9 mouse cellular contexts compared by ENCODE assay signal in the genomic region with DNA sequence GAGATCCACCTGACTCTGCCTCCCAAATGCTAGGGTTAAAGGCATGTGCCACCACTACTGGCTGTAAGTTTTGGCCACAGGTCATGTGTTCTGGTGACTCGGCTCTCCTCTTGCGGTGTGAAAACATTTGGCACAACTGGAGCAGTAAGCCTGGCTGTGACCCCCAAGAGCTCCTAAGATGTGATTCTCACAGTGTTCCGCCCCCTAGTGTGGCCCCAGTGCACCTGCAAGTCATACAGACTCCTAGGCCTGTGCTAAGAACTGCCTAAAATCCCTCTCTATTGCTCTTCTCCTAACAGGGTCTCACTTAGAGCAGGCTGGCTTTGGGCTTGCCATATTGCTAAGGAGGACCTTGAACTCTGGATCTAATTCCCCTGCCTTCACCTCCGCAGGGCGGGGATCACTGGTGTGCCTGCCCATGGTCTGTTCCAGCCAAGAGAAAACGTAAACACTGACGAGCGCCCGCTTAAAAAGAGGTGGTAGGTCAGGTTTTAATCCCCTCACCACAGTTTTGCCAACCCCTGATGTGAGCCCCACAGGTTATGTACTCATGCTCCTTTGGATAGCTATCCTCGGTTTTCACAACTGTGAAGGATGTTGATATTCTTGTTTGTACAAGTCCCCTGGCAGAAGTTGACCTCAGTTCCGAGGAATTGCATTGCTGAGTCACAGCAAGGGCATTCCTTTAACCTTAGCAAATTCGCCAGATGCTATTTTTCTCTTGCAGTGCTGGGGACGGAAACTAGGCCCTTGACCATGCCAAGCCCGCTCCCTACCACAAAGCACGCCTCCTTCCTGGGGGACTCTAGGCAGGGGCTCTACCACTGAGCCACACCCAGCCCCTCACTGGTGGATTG. TPM values are rescaled to one million over a fixed set of nuclear protein-coding genes. Genes with fewer than 3 reads are reported as not detected.
DNase-seq lines count a peak whose midpoint lies in the region; ATAC-seq and TF ChIP-seq lines count a peak whose summit lies in the region.
"Had no signal": no experiment of that assay in that cellular context is flagged by ENCODE, and none has a peak within 500 bp of the region (broad histone marks: within the 10 kb centered on the region; RNA-seq: fewer than 3 reads in every experiment).

No protein-coding gene starts in this region.

- no peaks in the 10 kb centered on the region for H3K9me3 ChIP-seq in kidney, embryonic 16.5 days (ENCODE audit: low read length)
- no peaks in the 10 kb centered on the region for H3K9me3 ChIP-seq in E14TG2a.4 (ENCODE audit: low read length)
- H3K9me3 ChIP-seq in midbrain, embryonic 13.5 days = no peaks in the 10 kb centered on the region

- H3K9ac ChIP-seq in kidney, embryonic 16.5 days (replicated peaks; ENCODE audit: low read length) = no peak overlapping the region
- no peak overlapping the region for H3K9ac ChIP-seq in midbrain, embryonic 13.5 days (replicated peaks)

- no peak overlapping the region for H3K4me3 ChIP-seq in kidney, adult 2 months (ENCODE audit: insufficient read depth, low read depth, low read length)
- no peak overlapping the region for H3K4me3 ChIP-seq in kidney, embryonic 16.5 days (ENCODE audit: low read length)
- H3K4me3 ChIP-seq in E14TG2a.4 (replicated peaks; ENCODE audit: low read length) = no peak overlapping the region
- H3K4me3 ChIP-seq in lung, adult 2 months (replicated peaks; ENCODE audit: extremely low read depth, low read depth, low read length) = no peak overlapping the region
- H3K4me3 ChIP-seq in midbrain, embryonic 13.5 days (replicated peaks) = no peak overlapping the region

- no peak for TF ChIP-seq POLR2A in kidney, adult 2 months (IDR thresholded peaks at IDR 0.05; ENCODE audit: low read depth, low read length)
- no peak for TF ChIP-seq POLR2A in lung, adult 2 months (IDR thresholded peaks at IDR 0.05; ENCODE audit: borderline replicate concordance, extremely low read depth, low read depth, low read length)

- peak; percentile 39; the same call in 1 of the 2 replicates for TF ChIP-seq CTCF in kidney, adult 2 months (conservative IDR thresholded peaks at IDR 0.05; ENCODE audit: insufficient read depth, insufficient read length, low read depth, low read length)
- peak; percentile 70 for TF ChIP-seq CTCF in E14TG2a.4 (conservative IDR thresholded peaks at IDR 0.05; ENCODE audit: low read length)
- TF ChIP-seq CTCF in lung, adult 2 months (IDR thresholded peaks at IDR 0.05; ENCODE audit: insufficient read depth, low read length) = peak; percentile 28

- no peak for ATAC-seq in kidney, embryonic 16.5 days (ENCODE audit: low FRiP score, low TSS enrichment)
- ATAC-seq in megakaryocyte, adult 5-6 weeks (ENCODE audit: poor library complexity, severe bottlenecking) = no peak
- ATAC-seq in midbrain, embryonic 13.5 days = no peak

- 61% methylated on average over 15 of the region's 15 CpGs for WGBS in kidney, adult 2 months
- 79% methylated on average over 15 of the region's 15 CpGs for WGBS in kidney, embryonic 16.5 days
- WGBS in lung, adult 2 months = 66% methylated on average over 15 of the region's 15 CpGs
- 75% methylated on average over 15 of the region's 15 CpGs for WGBS in midbrain, embryonic 13.5 days

- peaks cover 9% of the 10 kb centered on the region; the same call in 1 of the 2 replicates for H3K4me1 ChIP-seq in kidney, adult 2 months (ENCODE audit: control insufficient read depth, insufficient read depth, low read length)
- H3K4me1 ChIP-seq in kidney, embryonic 16.5 days (ENCODE audit: insufficient read depth, low read length) = 0 out of 2 replicates have a peak, but pooled peaks cover 11% of the 10 kb centered on the region
- H3K4me1 ChIP-seq in E14TG2a.4 (replicated peaks; ENCODE audit: low read depth, low read length) = peaks cover 31% of the 10 kb centered on the region
- H3K4me1 ChIP-seq in lung, adult 2 months (ENCODE audit: control insufficient read depth, insufficient read depth, low read length) = no peaks in the 10 kb centered on the region; the same call in 1 of the 2 replicates
- peaks cover 15% of the 10 kb centered on the region for H3K4me1 ChIP-seq in midbrain, embryonic 13.5 days (replicated peaks)

- no peaks in the 10 kb centered on the region for H3K27me3 ChIP-seq in kidney, adult 2 months (replicated peaks; ENCODE audit: control insufficient read depth, insufficient read depth, low read length)
- H3K27me3 ChIP-seq in kidney, embryonic 16.5 days (ENCODE audit: insufficient read depth, low read length) = no peaks in the 10 kb centered on the region
- peaks cover 21% of the 10 kb centered on the region for H3K27me3 ChIP-seq in E14TG2a.4 (ENCODE audit: insufficient read depth, low read length)
- H3K27me3 ChIP-seq in midbrain, embryonic 13.5 days = peaks cover 14% of the 10 kb centered on the region

- no peak overlapping the region for H3K27ac ChIP-seq in kidney, adult 2 months (ENCODE audit: insufficient read depth, low read depth, low read length)
- no peak overlapping the region for H3K27ac ChIP-seq in kidney, embryonic 16.5 days (ENCODE audit: low read length)
- H3K27ac ChIP-seq in midbrain, embryonic 13.5 days = no peak overlapping the region

- DNase-seq in kidney, adult 2 months = peak; percentile 65
- peak; percentile 50 for DNase-seq in A20 (ENCODE audit: low read depth, low spot score)
- no peak for DNase-seq in lung, adult 2 months
- DNase-seq: layer of hippocampus, adult 9-11 months had no signal

- no peak overlapping the region for H3K4me2 ChIP-seq in kidney, embryonic 16.5 days (replicated peaks; ENCODE audit: low read depth, low read length)
- no peak overlapping the region for H3K4me2 ChIP-seq in midbrain, embryonic 13.5 days (replicated peaks)

- H3K36me3 ChIP-seq in kidney, adult 2 months (ENCODE audit: control insufficient read depth, insufficient read depth, low read length) = no peaks in the 10 kb centered on the region
- H3K36me3 ChIP-seq in kidney, embryonic 16.5 days (ENCODE audit: insufficient read depth, low read length) = no peaks in the 10 kb centered on the region
- H3K36me3 ChIP-seq in E14TG2a.4 (ENCODE audit: insufficient read depth, low read length) = no peaks in the 10 kb centered on the region
- no peaks in the 10 kb centered on the region for H3K36me3 ChIP-seq in midbrain, embryonic 13.5 days

RNA-seq across cellular contexts. Expression of a gene that starts 11.1 kb away (rescaled TPM):
- polyA plus RNA-seq in kidney, adult 2 months (2012; rRNA removed) = 2.8 and 3.1 TPM in 2 replicates
- polyA plus RNA-seq in kidney, embryonic 16.5 days (2015; fragmentation: Nextera tagmentation; extraction: Ambion mirVana) = 0.14 and 0.22 TPM in 2 replicates
- 3.6 and 5.9 TPM in 2 replicates for polyA plus RNA-seq in lung, adult 2 months (2012; rRNA removed)
- 1.0 and 1.2 TPM in 2 replicates for total RNA-seq in megakaryocyte, adult 5-6 weeks (2015)
- 3.7 and 4.0 TPM in 2 replicates for total RNA-seq in megakaryocyte, adult 5-6 weeks (2017)
- polyA plus RNA-seq in midbrain, embryonic 13.5 days (2015; fragmentation: Nextera tagmentation; extraction: Ambion mirVana) = not detected in 2 replicates

RNA-seq across cellular contexts. Expression of a gene that starts 12.0 kb away (rescaled TPM):
- polyA plus RNA-seq in kidney, adult 2 months (2012; rRNA removed) = 0.11 and 0.15 TPM in 2 replicates
- 3.8 and 3.9 TPM in 2 replicates for polyA plus RNA-seq in kidney, embryonic 16.5 days (2015; fragmentation: Nextera tagmentation; extraction: Ambion mirVana)
- 0.16 and 0.27 TPM in 2 replicates for polyA plus RNA-seq in lung, adult 2 months (2012; rRNA removed)
- 0.16 and 0.27 TPM in 2 replicates for total RNA-seq in megakaryocyte, adult 5-6 weeks (2015)
- total RNA-seq in megakaryocyte, adult 5-6 weeks (2017) = 0.08 and 0.22 TPM in 2 replicates
- polyA plus RNA-seq in midbrain, embryonic 13.5 days (2015; fragmentation: Nextera tagmentation; extraction: Ambion mirVana) = 6.4 and 6.6 TPM in 2 replicates

RNA-seq across cellular contexts. Expression of a gene that starts 12.1 kb away (rescaled TPM):
- polyA plus RNA-seq in kidney, adult 2 months (2012; rRNA removed) = 172 and 173 TPM in 2 replicates
- polyA plus RNA-seq in kidney, embryonic 16.5 days (2015; fragmentation: Nextera tagmentation; extraction: Ambion mirVana) = 53.0 and 55.2 TPM in 2 replicates
- polyA plus RNA-seq in lung, adult 2 months (2012; rRNA removed) = 20.2 and 24.5 TPM in 2 replicates
- total RNA-seq in megakaryocyte, adult 5-6 weeks (2015) = 148 and 171 TPM in 2 replicates
- total RNA-seq in megakaryocyte, adult 5-6 weeks (2017) = 59.2 and 67.7 TPM in 2 replicates
- polyA plus RNA-seq in midbrain, embryonic 13.5 days (2015; fragmentation: Nextera tagmentation; extraction: Ambion mirVana) = 13.8 and 14.7 TPM in 2 replicates

RNA-seq across cellular contexts. Expression of a gene that starts 36.9 kb away (rescaled TPM):
- polyA plus RNA-seq in kidney, adult 2 months (2012; rRNA removed) = 0.06 and 0.67 TPM in 2 replicates
- polyA plus RNA-seq in kidney, embryonic 16.5 days (2015; fragmentation: Nextera tagmentation; extraction: Ambion mirVana) = 0.75 and 1.0 TPM in 2 replicates
- 0.07 and 63.0 TPM in 2 replicates for polyA plus RNA-seq in lung, adult 2 months (2012; rRNA removed)
- total RNA-seq in megakaryocyte, adult 5-6 weeks (2015) = not detected in 2 replicates
- not detected in 2 replicates for total RNA-seq in megakaryocyte, adult 5-6 weeks (2017)
- polyA plus RNA-seq in midbrain, embryonic 13.5 days (2015; fragmentation: Nextera tagmentation; extraction: Ambion mirVana) = not detected in 2 replicates
- total RNA-seq: heart, adult 18-20 months had no signal

RNA-seq across cellular contexts. Expression of a gene that starts 53.4 kb away (rescaled TPM):
- polyA plus RNA-seq in kidney, adult 2 months (2012; rRNA removed) = 29.0 and 31.2 TPM in 2 replicates
- 159 and 164 TPM in 2 replicates for polyA plus RNA-seq in kidney, embryonic 16.5 days (2015; fragmentation: Nextera tagmentation; extraction: Ambion mirVana)
- 36.9 and 40.5 TPM in 2 replicates for polyA plus RNA-seq in lung, adult 2 months (2012; rRNA removed)
- 18.3 and 27.5 TPM in 2 replicates for total RNA-seq in megakaryocyte, adult 5-6 weeks (2015)
- 17.6 and 25.1 TPM in 2 replicates for total RNA-seq in megakaryocyte, adult 5-6 weeks (2017)
- 65.8 and 71.4 TPM in 2 replicates for polyA plus RNA-seq in midbrain, embryonic 13.5 days (2015; fragmentation: Nextera tagmentation; extraction: Ambion mirVana)
